Mouse (Mus musculus) cortical plate, adult 2 months (tissue): ENCODE measurements around the gene Tnrc6c. TPM values are rescaled to one million over a fixed set of nuclear protein-coding genes. Genes with fewer than 3 reads are reported as not detected.
"Not testable (repeated sequence)": the region's sequence is repeated elsewhere in the genome, so short reads cannot be mapped to it uniquely, and the experiment has no call there.

Experiments used
- H3K27ac ChIP-seq: fragments of 200-500 bp; 2 replicates; pipeline ENCODE4 v1.5.1; 2012; ENCODE audit warnings: low read length, control low read depth, inconsistent platforms; ENCODE audit not compliant: insufficient read depth
- H3K4me1 ChIP-seq: fragments of 200-500 bp; 2 replicates; pipeline ENCODE4 v1.6.1; 2011; ENCODE audit warnings: low read length; ENCODE audit not compliant: control insufficient read depth, insufficient read depth
- H3K4me3 ChIP-seq: fragments of 200-500 bp; 2 replicates; pipeline ENCODE4 v1.5.1; 2011; ENCODE audit warnings: mild to moderate bottlenecking, low read length, control low read depth; ENCODE audit not compliant: insufficient read depth
- CTCF ChIP-seq: fragments of 200-500 bp; IDR thresholded peaks from 2 replicates; pipeline ENCODE4 v1.5.1; 2011; ENCODE audit warnings: mild to moderate bottlenecking, control low read depth, low read length; ENCODE audit not compliant: insufficient read depth; ENCODE audit errors: extremely low read depth
- POLR2A ChIP-seq: fragments of 200-500 bp; IDR thresholded peaks from 2 replicates; pipeline ENCODE4 v1.6.1; 2011; ENCODE audit warnings: mild to moderate bottlenecking, low read length, control low read depth; ENCODE audit not compliant: insufficient read depth; ENCODE audit errors: extremely low read depth
- polyA plus RNA-seq: library from polyadenylated mRNA; depleted of rRNA; stranded (reverse); fragments of >200 nt; gene quantifications from 2 replicates; pipeline ENCODE4 v1.2.3, GENCODE M21; 2012

The Tnrc6c gene
- polyA plus RNA-seq, 1 experiment, result 46.9 TPM

- TF ChIP-seq POLR2A (peak; percentile 52; the same call in 1 of the 2 replicates), CTCF (no peak)
- peak overlapping the region; percentile 2 for H3K4me3 ChIP-seq
- no peaks in the 10 kb centered on the region for H3K4me1 ChIP-seq
- peak overlapping the region; percentile 69 for H3K27ac ChIP-seq
Observed at GRCm38 (mm10) chr11:117779434-117780198, 125.5 kb downstream of the Tnrc6c start.

- no peak for TF ChIP-seq POLR2A
- Histone ChIP-seq H3K4me1 (no peaks in the 10 kb centered on the region), H3K4me3 (peak overlapping the region; percentile 2; the same call in 1 of the 2 replicates), H3K27ac (peak overlapping the region; percentile 69)
Observed at GRCm38 (mm10) chr11:117780199-117780515, 126.1 kb downstream of the Tnrc6c start.

- TF ChIP-seq POLR2A, result no peak
- Histone ChIP-seq H3K4me3 (peak overlapping the region; percentile 2; the same call in 1 of the 2 replicates), H3K4me1 (no peaks in the 10 kb centered on the region), H3K27ac (no peak overlapping the region)
Observed at GRCm38 (mm10) chr11:117780582-117781111, 126.6 kb downstream of the Tnrc6c start.

- Histone ChIP-seq H3K27ac (no peak overlapping the region), H3K4me3 (no peak overlapping the region), H3K4me1 (no peaks in the 10 kb centered on the region)
- TF ChIP-seq POLR2A (no peak), CTCF (no peak)
Observed at GRCm38 (mm10) chr11:117781199-117781821, 127.2 kb downstream of the Tnrc6c start.

GRCm38 (mm10) chr11:117781993-117782704 lies 128.1 kb downstream of the Tnrc6c start, which contains the start of the genes Tmc8 and Tmc6:
TSS of gene Tmc8 (plus strand) at chr11:117782076.
TSS of gene Tmc6 (minus strand) at chr11:117782198.
- TF ChIP-seq POLR2A, result no peak
- TF ChIP-seq CTCF, result no peak
- H3K27ac ChIP-seq, result no peak within 1 kb of the TSS
- H3K4me1 ChIP-seq, result no peaks in the 10 kb centered on the region
- H3K4me3 ChIP-seq, result 0 out of 2 replicates have a peak within 1 kb of the TSS, but pooled peaks have one; percentile 2

- Histone ChIP-seq H3K4me1 (no peaks in the 10 kb centered on the region), H3K4me3 (no peak overlapping the region), H3K27ac (no peak overlapping the region)
- TF ChIP-seq CTCF (no peak), POLR2A (no peak)
Observed at GRCm38 (mm10) chr11:117782705-117783034, 128.6 kb downstream of the Tnrc6c start.

GRCm38 (mm10) chr11:117783089-117783488 lies 129.0 kb downstream of the Tnrc6c start:
- H3K4me3 ChIP-seq, result 0 out of 2 replicates have a peak overlapping the region, but pooled peaks have one; percentile 2
- no peak overlapping the region for H3K27ac ChIP-seq
- H3K4me1 ChIP-seq, result no peaks in the 10 kb centered on the region
- 0 out of 2 replicates have a peak, but pooled peaks have one; percentile 13 for TF ChIP-seq CTCF
- no peak for TF ChIP-seq POLR2A

- Histone ChIP-seq H3K4me3 (no peak overlapping the region), H3K4me1 (no peaks in the 10 kb centered on the region), H3K27ac (no peak overlapping the region)
- TF ChIP-seq POLR2A (no peak), CTCF (no peak)
Observed at GRCm38 (mm10) chr11:117783683-117784309, 129.7 kb downstream of the Tnrc6c start.

- H3K4me3 ChIP-seq, result no peak overlapping the region
- H3K27ac ChIP-seq, result no peak overlapping the region
- no peak for TF ChIP-seq POLR2A
- peak; percentile 76 for TF ChIP-seq CTCF
- H3K4me1 ChIP-seq, result no peaks in the 10 kb centered on the region
Observed at GRCm38 (mm10) chr11:117786294-117786693, 132.2 kb downstream of the Tnrc6c start.

- not testable (repeated sequence) for H3K4me3 ChIP-seq, H3K27ac ChIP-seq, H3K4me1 ChIP-seq
Observed at GRCm38 (mm10) chr11:117788481-117788880, 134.4 kb downstream of the Tnrc6c start.
